Mouse (Mus musculus) heart, adult 2 months (tissue): ENCODE data around the gene Xlr.

Source experiments
- CTCF ChIP-seq: fragments of 200-600 bp; IDR thresholded peaks from 2 replicates; pipeline ENCODE4 v1.8.1; 2022; ENCODE audit warnings: antibody characterized with exemption, mild to moderate bottlenecking, moderate library complexity
- EP300 ChIP-seq: fragments of 200-500 bp; IDR thresholded peaks from 2 replicates; pipeline ENCODE4 v1.6.1; 2011; ENCODE audit warnings: low read depth, low read length, control low read depth; ENCODE audit not compliant: insufficient read depth
- POLR2A ChIP-seq: fragments of 200-500 bp; IDR thresholded peaks from 2 replicates; pipeline ENCODE4 v1.6.1; 2011; ENCODE audit warnings: mild to moderate bottlenecking, low read depth, low read length, control low read depth; ENCODE audit not compliant: insufficient read depth

DNA sequence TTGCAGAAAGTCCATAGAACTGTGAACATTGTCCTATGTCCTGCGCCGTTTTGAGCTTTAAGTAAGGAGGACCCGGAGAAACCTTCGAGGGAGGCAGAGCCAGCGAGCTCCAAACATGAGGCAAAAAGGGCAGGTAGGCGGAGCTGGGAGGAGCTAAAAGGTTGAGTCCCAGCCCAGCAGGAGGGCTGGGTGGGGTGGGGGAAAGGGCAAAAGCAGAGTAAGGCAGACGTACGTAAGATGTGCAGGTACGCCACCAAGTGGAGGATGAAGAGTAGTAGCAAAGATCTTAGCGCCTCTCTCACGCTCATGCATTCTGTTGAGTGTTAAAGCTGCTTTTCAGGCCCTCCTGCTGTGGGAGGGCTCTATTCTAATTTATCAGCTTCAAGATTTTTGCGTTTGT, 21.2 kb downstream of the Xlr start, which contains the start of gene Zfp36l3:
- TF ChIP-seq CTCF, result no peak
- TF ChIP-seq POLR2A, result no peak
- no peak for TF ChIP-seq EP300
